Mouse (Mus musculus) C2C12 (cell line): ENCODE results near the gene Il2ra.

Experiments used
- CTCF ChIP-seq: IDR thresholded peaks from one replicate; pipeline ENCODE4 v1.5.1; 2011; ENCODE audit not compliant: control insufficient read depth, insufficient read depth, insufficient read length
- MAX ChIP-seq: IDR thresholded peaks from one replicate; pipeline ENCODE4 v1.6.1; 2011; ENCODE audit warnings: mild to moderate bottlenecking, control low read depth
- MYOD1 ChIP-seq: IDR thresholded peaks from one replicate; pipeline ENCODE4 v1.6.1; 2011; ENCODE audit warnings: low read depth; ENCODE audit not compliant: control insufficient read depth, insufficient read length
- MYOG ChIP-seq: IDR thresholded peaks from one replicate; pipeline ENCODE4 v1.6.1; 2011; ENCODE audit not compliant: control insufficient read depth, insufficient read length; ENCODE audit errors: extremely low read depth
- USF1 ChIP-seq: IDR thresholded peaks from one replicate; pipeline ENCODE4 v1.6.1; 2011; ENCODE audit warnings: low read depth, mild to moderate bottlenecking, control low read depth, moderate library complexity

GRCm38 (mm10) chr2:11619598-11619997, 23.0 kb upstream of the Il2ra start:
- TF ChIP-seq CTCF (no peak), MYOD1 (no peak), USF1 (no peak), MYOG (no peak), MAX (no peak)
